Mouse (Mus musculus): ENCODE results near the gene Cst6.
"Not testable (repeated sequence)": the region's sequence is repeated elsewhere in the genome, so short reads cannot be mapped to it uniquely, and the experiment has no call there.

Cst6 gene

GRCm38 (mm10) chr19:5349502-5349873, at the start of gene Cst6:
Cst6 (minus strand) TSS chr19:5349574.
- not testable (repeated sequence) for DNase-seq (ENCODE audit: low spot score)

DNA sequence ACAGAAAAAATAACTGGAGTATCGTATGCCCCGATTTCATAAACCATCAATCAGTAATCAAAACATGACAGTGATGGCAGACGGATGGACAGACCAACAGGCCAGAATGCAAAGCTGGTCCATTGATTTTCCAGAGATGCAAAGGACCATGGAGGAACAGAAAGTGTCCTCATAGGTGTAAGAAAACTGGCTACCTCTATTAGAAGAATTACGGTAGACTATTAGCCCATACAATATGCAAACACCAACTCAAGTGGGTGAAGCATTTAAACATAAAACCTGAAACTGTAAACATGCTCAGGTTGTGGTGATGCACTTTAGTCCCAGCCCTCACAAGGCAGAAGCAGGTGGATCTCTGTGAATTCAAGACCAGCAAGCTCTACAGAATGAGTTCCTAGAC, 46.0 kb upstream of the Cst6 start:
- no peak for DNase-seq (ENCODE audit: low spot score)

DNA sequence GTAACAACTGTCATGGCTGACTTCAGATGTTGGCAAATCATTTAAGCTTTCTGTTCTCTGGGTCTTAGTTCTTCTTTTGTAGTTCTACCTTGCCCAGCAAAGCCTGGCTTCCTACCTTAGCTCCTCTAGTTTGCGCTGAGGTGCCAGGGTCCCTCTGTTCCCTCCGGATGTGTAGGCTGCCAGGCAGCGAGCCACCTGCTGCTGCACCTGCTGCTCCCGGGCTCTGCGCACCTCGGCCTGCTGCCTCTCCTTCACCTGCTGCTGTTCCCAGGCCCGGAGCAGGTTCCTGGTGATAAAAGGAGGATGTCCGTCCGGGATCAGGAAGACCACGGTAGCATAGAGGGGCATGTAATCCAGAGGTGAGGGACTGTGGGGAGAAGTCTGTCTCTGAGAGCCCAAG, 44.8 kb upstream of the Cst6 start:
- DNase-seq (ENCODE audit: low spot score): no peak

DNA sequence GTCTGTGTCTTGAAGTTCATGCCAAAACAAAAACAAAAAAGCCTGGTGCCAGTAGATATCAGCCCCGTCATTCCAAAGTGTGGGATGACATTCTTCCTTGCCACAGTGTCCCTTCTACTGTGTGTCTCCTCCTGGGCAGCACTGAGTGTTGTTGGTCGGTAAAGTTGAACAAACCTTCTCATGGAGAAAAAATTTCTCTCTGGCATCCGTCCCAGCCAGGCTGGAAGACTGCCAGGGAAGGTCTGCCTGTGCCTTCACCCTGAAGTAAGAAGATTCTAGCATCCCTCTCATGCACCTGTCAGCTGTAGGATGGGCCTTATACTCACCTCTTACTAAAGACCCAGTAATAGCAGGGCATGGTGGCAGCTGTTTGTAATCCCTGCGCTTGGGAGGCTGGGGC, 43.5 kb upstream of the Cst6 start:
- DNase-seq (ENCODE audit: low spot score): peak; percentile 49

DNA sequence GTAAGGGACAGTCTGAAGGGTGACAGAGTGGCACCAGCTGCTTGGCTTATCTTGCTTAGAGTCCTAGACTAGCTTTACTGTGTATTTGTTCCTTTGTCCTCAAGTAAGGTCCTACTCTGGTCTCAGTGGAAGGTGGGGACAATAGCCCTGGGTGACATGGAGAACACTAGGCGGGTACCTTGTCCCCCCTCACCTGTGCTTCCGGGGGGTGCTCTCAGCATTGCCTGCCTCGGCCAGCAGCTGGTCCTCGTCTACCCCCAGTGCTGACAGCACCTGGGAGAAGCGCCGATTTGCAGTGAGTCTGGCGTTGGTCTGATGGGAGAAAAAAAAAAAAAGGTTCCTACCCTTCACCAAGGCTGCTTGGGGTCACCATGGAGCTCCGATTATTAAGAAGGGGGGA, 41.0 kb upstream of the Cst6 start:
- no peak for DNase-seq (ENCODE audit: low spot score)

- DNase-seq (ENCODE audit: low spot score): peak; percentile 49
Observed at GRCm38 (mm10) chr19:5389647-5390046, 40.3 kb upstream of the Cst6 start.

- peak; percentile 96 for DNase-seq (ENCODE audit: low spot score)
Observed at GRCm38 (mm10) chr19:5388588-5389242, 39.3 kb upstream of the Cst6 start, which contains the start of gene Sart1. Sart1 (minus strand) TSS chr19:5388703.

GRCm38 (mm10) chr19:5388011-5388441, 38.7 kb upstream of the Cst6 start:
- no peak for DNase-seq (ENCODE audit: low spot score)

DNA sequence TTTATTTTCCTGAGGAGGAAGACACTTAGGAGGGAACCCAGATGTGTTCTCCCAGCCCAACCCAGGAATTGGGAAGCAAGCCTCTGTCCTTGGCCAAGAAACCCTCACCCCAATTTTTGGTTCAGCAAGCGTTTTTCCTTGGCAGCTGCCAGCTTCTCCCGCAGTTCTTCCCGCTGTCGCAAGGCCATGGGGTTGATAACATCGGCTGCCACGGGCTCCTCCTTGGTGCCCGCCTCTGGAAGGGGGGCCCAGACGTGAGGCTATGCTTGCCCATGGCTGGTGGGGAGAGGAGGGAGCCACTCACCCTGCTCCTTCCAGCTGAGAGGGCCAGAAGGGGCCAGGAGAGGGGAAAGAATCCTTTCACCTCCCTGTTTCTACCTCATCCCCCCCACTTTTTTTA, 35.3 kb upstream of the Cst6 start:
- DNase-seq (ENCODE audit: low spot score): no peak

DNA sequence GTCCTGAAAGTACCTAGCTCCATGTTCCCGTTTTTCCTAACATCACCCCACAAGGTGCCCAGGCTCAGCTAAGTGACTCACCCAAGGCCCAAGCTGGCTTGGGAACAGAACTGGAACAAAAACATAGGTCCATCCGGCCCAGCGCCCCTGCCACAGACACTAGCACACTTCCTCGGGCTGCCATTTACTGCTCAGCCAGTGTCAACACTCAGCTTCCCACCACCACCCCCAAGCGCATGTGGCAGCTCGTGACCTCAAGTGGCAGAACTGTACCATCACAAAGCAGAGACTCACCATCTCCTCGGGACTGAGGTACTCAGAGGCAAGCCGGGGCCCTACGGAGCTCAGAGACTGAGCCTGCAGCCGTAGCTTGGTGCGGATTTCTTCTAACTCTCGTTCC, 34.0 kb upstream of the Cst6 start:
- no peak for DNase-seq (ENCODE audit: low spot score)

GRCm38 (mm10) chr19:5377446-5377845, 28.1 kb upstream of the Cst6 start:
- DNase-seq (ENCODE audit: low spot score): no peak

GRCm38 (mm10) chr19:5374748-5375147, 25.4 kb upstream of the Cst6 start:
- no peak for DNase-seq (ENCODE audit: low spot score)

DNA sequence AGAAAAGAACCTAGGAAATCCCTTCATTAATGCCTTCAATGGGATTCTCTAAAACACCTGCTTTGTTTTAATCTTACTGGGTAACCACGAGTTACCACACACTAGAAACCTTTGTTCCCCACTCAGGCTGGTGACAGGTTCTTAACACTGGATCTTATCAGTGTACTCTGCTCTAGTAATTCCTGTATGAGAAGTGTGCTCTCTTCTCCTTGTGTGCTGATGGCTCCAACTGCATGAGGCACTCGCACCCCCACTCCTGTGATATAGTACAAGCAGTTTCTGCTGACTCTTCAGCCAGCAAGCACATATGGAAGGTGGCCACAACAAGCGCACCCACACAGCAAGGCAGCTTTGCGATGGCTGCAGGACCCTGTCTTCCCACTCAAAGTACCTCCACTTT, 24.8 kb upstream of the Cst6 start:
- DNase-seq (ENCODE audit: low spot score): no peak

DNA sequence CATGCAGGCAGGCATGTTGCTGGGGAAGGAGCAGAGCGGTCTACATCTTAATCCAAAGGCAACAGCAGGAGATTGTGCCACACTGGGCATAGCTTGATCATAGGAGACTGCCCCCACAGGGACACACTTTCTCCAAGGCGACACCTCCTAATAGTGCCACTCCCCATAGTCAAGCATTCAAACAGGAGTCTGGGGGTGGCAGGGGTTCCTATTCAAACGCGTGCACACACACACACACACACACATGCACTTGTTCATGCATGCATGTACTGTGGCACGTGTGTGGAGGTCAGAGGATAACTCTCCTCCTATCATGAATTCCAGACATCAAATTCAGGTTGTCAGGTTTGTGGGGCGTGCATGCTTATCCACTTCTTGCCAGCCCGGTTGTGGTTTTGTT, 23.4 kb upstream of the Cst6 start:
- DNase-seq (ENCODE audit: low spot score): no peak

DNA sequence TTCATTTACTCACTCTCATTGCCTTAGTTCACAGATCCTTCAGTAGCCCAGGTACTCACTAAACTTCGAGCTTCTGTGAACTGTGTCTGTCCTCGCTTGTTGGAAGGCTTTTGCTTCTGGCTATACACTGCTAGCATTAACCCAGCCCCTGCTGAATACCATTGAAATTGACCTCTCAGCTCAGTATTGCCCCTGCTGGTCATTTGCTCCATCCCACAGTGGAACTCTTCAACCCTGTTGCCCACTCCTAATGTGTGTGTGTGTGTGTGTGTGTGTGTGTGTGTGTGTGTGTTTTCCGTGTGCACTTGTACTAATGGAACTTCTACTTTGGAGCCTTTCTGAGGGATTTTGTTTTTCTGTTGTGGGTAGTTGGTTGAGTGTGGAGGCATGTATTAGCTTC, 21.6 kb upstream of the Cst6 start:
- DNase-seq (ENCODE audit: low spot score): no peak

- DNase-seq (ENCODE audit: low spot score): no peak
Observed at GRCm38 (mm10) chr19:5367455-5367854, 18.1 kb upstream of the Cst6 start.

- no peak for DNase-seq (ENCODE audit: low spot score)
Observed at GRCm38 (mm10) chr19:5367053-5367359, 17.6 kb upstream of the Cst6 start, which contains the start of gene Banf1. Banf1 (minus strand) TSS chr19:5367168.

- DNase-seq (ENCODE audit: low spot score): peak; percentile 93
Observed at GRCm38 (mm10) chr19:5366175-5367052, 17.0 kb upstream of the Cst6 start, which contains the start of gene Eif1ad. Eif1ad (plus strand) TSS chr19:5366741.

- DNase-seq (ENCODE audit: low spot score): no peak
Observed at GRCm38 (mm10) chr19:5365751-5366150, 16.4 kb upstream of the Cst6 start.

GRCm38 (mm10) chr19:5364124-5364523, 14.8 kb upstream of the Cst6 start:
- DNase-seq (ENCODE audit: low spot score): no peak

GRCm38 (mm10) chr19:5362186-5362585, 12.8 kb upstream of the Cst6 start:
- DNase-seq (ENCODE audit: low spot score): no peak

DNA sequence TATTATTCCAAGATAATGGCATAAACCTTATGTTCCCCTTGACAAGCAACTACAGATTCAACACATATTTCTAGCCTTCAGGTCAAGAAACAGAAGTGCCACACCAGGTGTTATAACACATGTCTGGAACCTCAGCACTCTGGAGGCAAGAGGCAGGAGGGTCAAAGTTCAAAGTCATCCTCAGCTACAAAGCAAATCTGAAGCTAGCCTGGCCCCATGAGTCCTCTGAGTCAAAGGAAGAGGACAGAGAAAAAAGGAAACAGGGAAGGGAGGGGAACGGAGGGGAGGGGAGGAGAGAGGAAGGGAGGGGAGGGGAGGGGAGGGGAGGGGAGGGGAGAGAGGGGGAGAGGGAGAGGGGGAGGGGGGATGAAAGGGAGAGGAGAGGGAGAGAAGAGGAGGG, 6.7 kb upstream of the Cst6 start:
- DNase-seq (ENCODE audit: low spot score): no peak

DNA sequence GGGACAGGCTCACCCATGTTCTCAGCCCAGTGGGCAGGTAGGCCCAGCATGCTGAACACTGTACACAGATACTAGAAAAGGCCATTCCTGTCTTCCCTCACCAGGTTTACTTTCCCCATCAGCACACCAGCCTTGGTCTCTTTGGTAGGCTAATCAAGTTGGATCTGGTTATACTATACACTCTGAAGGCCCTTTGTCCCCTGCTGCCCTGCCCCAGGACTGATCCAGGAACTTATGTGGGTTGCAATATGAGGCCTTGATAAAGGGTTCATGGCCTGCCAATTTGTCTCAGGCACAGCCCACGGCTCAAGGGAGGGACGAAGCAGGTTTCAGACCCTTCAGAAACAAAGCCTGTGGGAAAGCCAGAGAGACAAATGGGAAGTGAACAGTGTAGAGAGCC, 4.2 kb upstream of the Cst6 start:
- no peak for DNase-seq (ENCODE audit: low spot score)
